Mouse (Mus musculus) liver, embryonic 16.5 days (tissue): Measurements from ENCODE around the gene Abhd6. TPM values are rescaled to one million over a fixed set of nuclear protein-coding genes. Genes with fewer than 3 reads are reported as not detected.

Source experiments
- ATAC-seq: fragments of 200-750 bp; cut with Nextera tagmentation; 2 replicates; pipeline ENCODE4 v1.8.0; 2017; ENCODE audit warnings: low read depth, mild to moderate bottlenecking, moderate number of reproducible peaks, moderate library complexity
- H3K27ac ChIP-seq: fragments of 300-500 bp; sonication (generic); 2 replicates; pipeline ENCODE4 v1.5.1; 2014; ENCODE audit warnings: mild to moderate bottlenecking, low read length
- H3K27me3 ChIP-seq: fragments of 300-500 bp; sonication (generic); 2 replicates; pipeline ENCODE4 v1.6.1; 2014; ENCODE audit warnings: low read depth, low read length, mixed read lengths; ENCODE audit not compliant: control insufficient read depth, insufficient read depth
- H3K36me3 ChIP-seq: fragments of 300-500 bp; sonication (generic); 2 replicates; pipeline ENCODE4 v1.6.1; 2014; ENCODE audit warnings: mild to moderate bottlenecking; ENCODE audit not compliant: control insufficient read depth, insufficient read depth
- H3K4me1 ChIP-seq: fragments of 300-500 bp; sonication (generic); 2 replicates; pipeline ENCODE4 v1.6.1; 2014; ENCODE audit warnings: low read depth, low read length, mixed read lengths; ENCODE audit not compliant: control insufficient read depth
- H3K4me2 ChIP-seq: fragments of 300-500 bp; sonication (generic); 2 replicates; pipeline ENCODE4 v1.6.1; 2014; ENCODE audit warnings: low read depth, low read length, mixed read lengths
- H3K4me3 ChIP-seq: fragments of 300-500 bp; sonication (generic); 2 replicates; pipeline ENCODE4 v1.5.1; 2014; ENCODE audit warnings: low read depth, mild to moderate bottlenecking, low read length
- H3K9ac ChIP-seq: fragments of 300-500 bp; sonication (generic); 2 replicates; pipeline ENCODE4 v1.6.1; 2014; ENCODE audit warnings: low read depth, low read length
- H3K9me3 ChIP-seq: fragments of 300-500 bp; sonication (generic); replicated peaks from 2 replicates; pipeline ENCODE4 v1.6.1; 2016; ENCODE audit warnings: low read length; ENCODE audit not compliant: control insufficient read depth
- WGBS: fragments of 180-500 bp; shearing (Covaris S2); extraction: QIAGEN DNeasy Blood & Tissue Kit; methylation state at CpG from one replicate; pipeline ENCODE4 v1.1.7; 2014; ENCODE audit not compliant: insufficient replicate concordance; 5-methylcytosine and 5-hydroxymethylcytosine counted together
- polyA plus RNA-seq: library from polyadenylated mRNA; unstranded; fragments of >200 nt; fragmentation: Nextera tagmentation; extraction: Ambion mirVana; gene quantifications from 2 replicates; pipeline ENCODE4 v1.2.1, GENCODE M21; 2015

Gene Abhd6
- polyA plus RNA-seq, 1 experiment from 2014 or later = 8.8 TPM

DNA sequence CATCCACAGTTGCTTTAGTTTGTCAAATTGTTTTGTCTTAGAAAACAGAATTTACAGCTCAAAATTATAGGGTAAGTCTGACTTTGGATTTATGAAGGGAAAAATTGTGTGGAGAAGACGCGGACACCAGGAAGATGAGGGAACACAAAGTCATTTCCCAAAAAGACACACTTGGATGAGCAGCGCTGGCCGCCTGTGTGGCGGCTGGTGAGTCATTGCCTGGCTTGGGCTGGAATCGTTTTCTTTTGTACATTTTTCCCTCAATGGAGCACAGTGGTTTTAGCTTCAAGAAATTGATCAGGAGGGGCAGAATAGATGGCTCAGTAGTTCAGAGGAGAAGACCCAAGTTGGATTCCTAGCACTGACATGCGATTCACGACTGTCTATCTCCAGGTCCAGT, 99.2 kb downstream of the Abhd6 start:
- Histone ChIP-seq H3K4me3 (no peak overlapping the region), H3K36me3 (no peaks in the 10 kb centered on the region), H3K27me3 (no peaks in the 10 kb centered on the region), H3K9me3 (no peaks in the 10 kb centered on the region), H3K4me1 (peaks cover 13% of the 10 kb centered on the region), H3K9ac (no peak overlapping the region), H3K4me2 (no peak overlapping the region), H3K27ac (no peak overlapping the region)
- WGBS = 84% methylated on average over 8 of the region's 8 CpGs
- ATAC-seq = no peak

DNA sequence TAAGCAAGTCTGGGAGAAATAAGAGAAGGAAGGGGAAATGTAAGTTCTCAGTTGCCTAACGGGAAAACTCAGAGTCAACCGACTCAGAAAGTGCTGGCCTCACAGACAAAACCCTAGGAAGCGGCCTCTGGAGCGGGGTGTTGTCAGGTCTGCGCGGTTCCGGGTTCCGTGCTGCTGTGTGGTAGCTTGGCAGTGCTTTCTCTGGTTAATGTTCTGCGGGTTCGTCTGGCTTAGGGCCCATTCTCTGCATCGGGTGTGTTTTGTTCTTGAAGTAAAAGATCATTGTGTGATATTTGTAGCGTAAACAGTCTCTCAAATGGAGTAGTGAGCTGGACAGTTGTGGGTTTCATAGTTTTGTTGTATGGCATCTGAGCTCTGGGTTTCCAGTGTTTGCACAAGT, 100.0 kb downstream of the Abhd6 start:
- Histone ChIP-seq H3K27me3 (no peaks in the 10 kb centered on the region), H3K9ac (no peak overlapping the region), H3K4me1 (peaks cover 10% of the 10 kb centered on the region), H3K9me3 (no peaks in the 10 kb centered on the region), H3K27ac (no peak overlapping the region), H3K36me3 (no peaks in the 10 kb centered on the region), H3K4me3 (no peak overlapping the region), H3K4me2 (no peak overlapping the region)
- 64% methylated on average over 12 of the region's 12 CpGs for WGBS
- no peak for ATAC-seq

Other genes starting within 250 kb of the Abhd6 start
- gene Gm26661, start 211.3 kb upstream of the Abhd6 start, polyA plus RNA-seq = not detected in 2 replicates
- 4.4 and 4.8 TPM in 2 replicates for gene Flnb, start 184.9 kb upstream of the Abhd6 start, polyA plus RNA-seq
- gene Gm45521, start 45.6 kb upstream of the Abhd6 start, polyA plus RNA-seq = not detected in 2 replicates
- gene Dnase1l3, start 8.3 kb upstream of the Abhd6 start, polyA plus RNA-seq = 4.8 and 6.0 TPM in 2 replicates
- gene Rpp14, start 77.5 kb downstream of the Abhd6 start, polyA plus RNA-seq = 16.0 and 17.4 TPM in 2 replicates
- 11.5 and 12.4 TPM in 2 replicates for gene Pxk, start 95.3 kb downstream of the Abhd6 start, polyA plus RNA-seq
- gene Pdhb, start 170.1 kb downstream of the Abhd6 start, polyA plus RNA-seq = 103 and 107 TPM in 2 replicates
- 1.2 TPM in 2 replicates for gene Kctd6, start 211.2 kb downstream of the Abhd6 start, polyA plus RNA-seq